Mouse (Mus musculus): ENCODE results near the gene Naa20. TPM values are rescaled to one million over a fixed set of nuclear protein-coding genes. Genes with fewer than 3 reads are reported as not detected.

Gene Naa20
- polyA plus RNA-seq (2012; rRNA removed), result 27.4 and 27.7 TPM in 2 replicates

DNA sequence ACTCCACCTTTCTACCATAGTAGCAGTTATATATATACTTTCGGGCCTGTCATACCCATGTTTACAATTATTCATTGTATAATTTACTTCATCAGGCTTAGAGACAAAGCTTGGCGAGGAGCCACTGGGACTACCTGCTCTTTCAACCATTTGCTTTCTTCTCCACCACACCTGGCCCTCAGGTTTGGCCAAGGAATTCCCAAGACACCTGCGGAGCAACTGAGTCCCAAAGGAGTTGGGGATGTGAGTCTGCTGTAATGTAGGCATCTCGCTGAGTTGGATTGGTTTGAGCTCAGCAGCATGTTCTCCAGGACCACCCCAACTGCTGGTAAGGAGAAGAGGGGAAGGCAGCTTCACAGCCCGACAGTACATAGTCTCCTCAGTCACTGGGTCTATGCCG, at the start of gene Naa20:
Gene Naa20 (plus strand): TSS at position 239 of the 400 bp plus-strand sequence.

DNA sequence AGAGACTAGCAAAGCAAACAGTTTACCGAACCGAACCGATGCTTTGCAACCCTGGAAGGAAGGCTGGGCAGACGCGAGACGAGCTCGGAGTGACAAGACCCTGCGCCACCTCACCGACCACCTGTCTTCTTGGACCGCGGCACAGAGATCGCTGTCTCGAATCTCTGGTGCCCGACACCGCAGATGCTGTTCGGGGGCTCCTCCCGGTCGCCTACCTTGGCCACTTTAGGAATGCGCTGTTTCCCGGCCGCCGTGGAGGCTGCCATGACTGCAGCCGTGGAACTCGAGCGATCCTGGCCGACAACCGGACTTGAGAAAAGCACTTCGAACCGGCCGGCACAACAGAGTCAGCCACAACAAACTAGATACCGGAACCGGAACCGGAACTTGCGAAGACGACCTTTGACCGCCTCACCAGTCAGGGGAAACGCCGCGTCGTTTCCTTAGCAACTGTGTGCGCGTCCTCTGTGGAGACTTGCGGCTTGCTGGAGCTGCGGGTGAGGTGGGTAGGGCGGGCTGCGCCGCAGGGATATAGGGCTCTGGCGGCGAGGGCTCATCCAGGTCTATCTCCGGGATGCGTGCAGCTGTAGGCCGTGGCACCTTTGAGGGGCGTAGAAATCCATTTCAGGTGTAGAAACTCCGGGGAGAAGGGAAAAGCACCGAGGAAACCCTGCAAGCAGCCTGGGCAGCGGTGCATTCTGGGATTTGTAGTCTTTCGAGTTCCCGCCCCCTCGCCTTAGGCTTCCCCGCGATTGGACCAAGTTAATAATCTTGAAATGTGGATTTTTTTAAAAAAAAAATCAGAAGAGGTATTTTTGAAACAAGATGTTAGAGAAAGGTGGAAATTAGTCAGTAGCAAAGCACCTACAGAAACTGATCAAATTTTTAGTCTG, 32.7 kb downstream of the Naa20 start, which contains the start of the genes Cfap61 and Crnkl1:
Gene Cfap61 (plus strand): TSS at position 446 of the 893 bp plus-strand sequence.
Gene Crnkl1 (minus strand): TSS at position 676 of the 893 bp plus-strand sequence.

Other genes with a start within 250 kb of the Naa20 start
- 3.1 TPM in 2 replicates for gene Rin2, start 226.9 kb upstream of the Naa20 start, polyA plus RNA-seq (2012; rRNA removed)
- gene Cfap61, start 32.7 kb downstream of the Naa20 start, polyA plus RNA-seq (2012; rRNA removed), result 0.01 TPM in 2 replicates
- 6.3 and 6.9 TPM in 2 replicates for gene Crnkl1, start 32.9 kb downstream of the Naa20 start, polyA plus RNA-seq (2012; rRNA removed)

Measured in liver, embryonic 18 days (tissue).